Mouse (Mus musculus) frontal cortex, adult (tissue): ENCODE data around the gene Zdhhc7.

Experiments used
- ATAC-seq: cut with Nextera tagmentation; 2 replicates; pipeline ENCODE4 v1.9.2; 2017; ENCODE audit warnings: mild to moderate bottlenecking, moderate library complexity, mixed read lengths; ENCODE audit not compliant: low TSS enrichment

Gene Zdhhc7

GRCm38 (mm10) chr8:120114315-120114841 lies 13.1 kb upstream of the Zdhhc7 start:
- ATAC-seq, result peak; percentile 30

GRCm38 (mm10) chr8:120113758-120114255 lies 12.5 kb upstream of the Zdhhc7 start, which contains the start of gene 6430548M08Rik:
6430548M08Rik (plus strand) TSS chr8:120114152.
- peak; percentile 84 for ATAC-seq

GRCm38 (mm10) chr8:120113306-120113705 lies 12.0 kb upstream of the Zdhhc7 start:
- ATAC-seq, result no peak; the same call in 1 of the 2 replicates

- no peak for ATAC-seq
Observed at GRCm38 (mm10) chr8:120112535-120112934, 11.3 kb upstream of the Zdhhc7 start.

GRCm38 (mm10) chr8:120111382-120111781 lies 10.1 kb upstream of the Zdhhc7 start:
- no peak for ATAC-seq

- ATAC-seq, result no peak
Observed at GRCm38 (mm10) chr8:120110966-120111365, 9.7 kb upstream of the Zdhhc7 start.

GRCm38 (mm10) chr8:120109149-120109548 lies 7.9 kb upstream of the Zdhhc7 start:
- ATAC-seq, result no peak

GRCm38 (mm10) chr8:120104721-120105272 lies 3.5 kb upstream of the Zdhhc7 start:
- no peak for ATAC-seq

- ATAC-seq, result no peak
Observed at GRCm38 (mm10) chr8:120103916-120104315, 2.6 kb upstream of the Zdhhc7 start.

GRCm38 (mm10) chr8:120100388-120101067 lies 754 bp downstream of the Zdhhc7 start:
- no peak for ATAC-seq

- no peak for ATAC-seq
Observed at GRCm38 (mm10) chr8:120096486-120096885, 4.8 kb downstream of the Zdhhc7 start.

GRCm38 (mm10) chr8:120094801-120095200 lies 6.5 kb downstream of the Zdhhc7 start:
- ATAC-seq, result no peak

GRCm38 (mm10) chr8:120093103-120093502 lies 8.2 kb downstream of the Zdhhc7 start:
- no peak for ATAC-seq

- ATAC-seq, result no peak
Observed at GRCm38 (mm10) chr8:120091032-120091431, 10.2 kb downstream of the Zdhhc7 start.

- no peak for ATAC-seq
Observed at GRCm38 (mm10) chr8:120089511-120089910, 11.8 kb downstream of the Zdhhc7 start.

- ATAC-seq, result peak; percentile 64; the same call in 1 of the 2 replicates
Observed at GRCm38 (mm10) chr8:120084783-120085182, 16.5 kb downstream of the Zdhhc7 start.

- ATAC-seq, result no peak
Observed at GRCm38 (mm10) chr8:120083261-120083660, 18.0 kb downstream of the Zdhhc7 start.

GRCm38 (mm10) chr8:120079361-120079760 lies 21.9 kb downstream of the Zdhhc7 start:
- ATAC-seq, result no peak

- peak; percentile 63 for ATAC-seq
Observed at GRCm38 (mm10) chr8:120078080-120078479, 23.2 kb downstream of the Zdhhc7 start.

- ATAC-seq, result no peak
Observed at GRCm38 (mm10) chr8:120075347-120075746, 25.9 kb downstream of the Zdhhc7 start.

- no peak for ATAC-seq
Observed at GRCm38 (mm10) chr8:120074516-120074915, 26.8 kb downstream of the Zdhhc7 start.

- no peak for ATAC-seq
Observed at GRCm38 (mm10) chr8:120072827-120073226, 28.5 kb downstream of the Zdhhc7 start.

- ATAC-seq, result no peak
Observed at GRCm38 (mm10) chr8:120072259-120072658, 29.0 kb downstream of the Zdhhc7 start.
